Mouse (Mus musculus): ENCODE measurements around the gene Tspo2. TPM values are rescaled to one million over a fixed set of nuclear protein-coding genes. Genes with fewer than 3 reads are reported as not detected.
A peak's percentile ranks its signal among the peaks of the same experiment; 100 is the strongest.

The Tspo2 gene
- polyA plus RNA-seq, 1 experiment from 2014 or later, result 2.6 TPM

DNA sequence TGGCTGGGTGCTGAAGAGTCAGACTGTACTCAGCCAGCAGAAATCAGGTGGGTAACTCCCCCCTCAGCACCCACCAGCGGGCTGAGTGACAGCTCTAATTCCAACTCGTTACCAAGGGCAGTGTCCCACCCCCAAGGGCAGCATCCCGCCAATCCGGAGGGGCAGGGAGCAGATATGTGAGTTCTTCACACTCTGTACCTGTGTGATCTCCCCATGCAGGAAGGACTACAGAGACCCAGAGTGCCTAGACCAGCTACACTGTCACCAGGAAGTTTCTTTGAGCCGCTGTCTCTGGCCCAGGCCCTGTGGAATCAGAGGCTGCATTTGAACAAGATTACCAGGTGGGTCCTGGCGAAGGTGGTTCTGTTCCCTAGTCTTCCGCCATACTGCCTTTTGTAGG, 2.9 kb upstream of the Tspo2 start:
- Histone ChIP-seq H3K9ac (ENCODE audit: low read length) (no peak overlapping the region), H3K27me3 (ENCODE audit: control insufficient read depth, insufficient read depth, low read depth, low read length) (no peaks in the 10 kb centered on the region), H3K36me3 (ENCODE audit: control insufficient read depth, insufficient read depth, low read length) (no peaks in the 10 kb centered on the region), H3K4me3 (ENCODE audit: low read length) (peak overlapping the region; percentile 5), H3K4me2 (ENCODE audit: low read depth, low read length) (peak overlapping the region; percentile 20), H3K27ac (ENCODE audit: low read length) (no peak overlapping the region), H3K4me1 (replicated peaks; ENCODE audit: control insufficient read depth, insufficient read depth, low read length) (no peaks in the 10 kb centered on the region), H3K9me3 (ENCODE audit: control insufficient read depth, low read length) (no peaks in the 10 kb centered on the region)
- 41% methylated on average over 7 of the region's 7 CpGs for WGBS
- ATAC-seq (ENCODE audit: low read depth), result peak; percentile 35

DNA sequence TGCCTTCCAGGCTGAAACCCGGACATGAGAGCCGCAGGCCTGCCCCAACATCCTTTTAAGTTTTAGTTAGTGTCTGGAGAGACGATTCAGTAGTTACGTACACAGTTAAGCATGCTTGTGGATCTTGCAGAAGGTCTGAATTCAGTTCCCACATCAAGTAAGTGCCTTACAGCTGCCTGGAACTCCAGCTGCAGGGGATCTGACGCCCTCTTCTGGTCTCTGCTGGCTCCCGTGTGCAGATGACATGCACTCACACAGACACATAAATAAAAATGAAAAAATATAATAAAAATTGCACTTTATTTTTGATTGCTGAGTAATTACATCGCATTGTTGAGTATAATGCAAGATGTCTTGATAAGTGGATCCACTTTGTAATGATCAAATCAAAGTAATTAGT, 2.2 kb upstream of the Tspo2 start:
- H3K4me3 ChIP-seq (ENCODE audit: low read length), result no peak overlapping the region
- H3K4me2 ChIP-seq (ENCODE audit: low read depth, low read length), result no peak overlapping the region
- no peaks in the 10 kb centered on the region for H3K27me3 ChIP-seq (ENCODE audit: control insufficient read depth, insufficient read depth, low read depth, low read length)
- no peak overlapping the region for H3K27ac ChIP-seq (ENCODE audit: low read length)
- no peak overlapping the region for H3K9ac ChIP-seq (ENCODE audit: low read length)
- no peaks in the 10 kb centered on the region for H3K9me3 ChIP-seq (ENCODE audit: control insufficient read depth, low read length)
- no peaks in the 10 kb centered on the region for H3K36me3 ChIP-seq (ENCODE audit: control insufficient read depth, insufficient read depth, low read length)
- H3K4me1 ChIP-seq (replicated peaks; ENCODE audit: control insufficient read depth, insufficient read depth, low read length), result no peaks in the 10 kb centered on the region
- no peak for ATAC-seq (ENCODE audit: low read depth)
- WGBS, result 69% methylated on average over 7 of the region's 7 CpGs

DNA sequence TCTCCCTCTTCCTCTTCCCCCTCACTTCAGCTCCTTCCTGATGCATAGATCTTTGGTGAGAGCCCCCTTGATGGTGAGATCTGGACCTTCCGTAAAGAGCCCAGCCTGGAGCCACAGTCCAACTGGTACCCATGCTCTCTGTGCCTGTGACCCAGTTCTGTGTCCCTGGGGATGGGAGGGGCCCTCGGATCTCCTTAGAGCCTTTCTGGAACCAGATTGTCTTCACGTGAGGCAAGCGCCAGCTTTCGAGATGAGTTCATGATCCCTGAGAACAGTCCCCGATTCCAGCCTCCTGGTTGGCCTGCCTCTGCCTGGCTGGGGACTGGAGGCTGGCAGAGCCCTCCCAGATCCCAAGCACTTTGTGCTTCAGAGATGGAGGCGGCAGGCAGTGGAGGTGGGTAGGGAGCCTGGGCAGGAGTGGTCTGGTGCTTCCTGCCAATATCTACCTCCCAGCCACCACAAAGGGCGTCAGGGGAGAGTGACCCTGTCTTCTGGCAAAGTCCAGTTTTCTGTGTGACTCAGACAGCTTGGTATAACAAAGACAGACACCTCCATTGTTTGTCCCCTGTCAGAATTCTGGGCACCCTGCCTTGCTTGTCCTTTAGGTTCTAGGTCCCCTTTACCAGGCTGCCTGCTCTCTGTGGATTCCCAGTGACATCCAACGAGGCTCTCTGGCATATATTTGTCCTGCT, 577 bp upstream of the Tspo2 start:
- Histone ChIP-seq H3K27ac (ENCODE audit: low read length) (no peak overlapping the region), H3K36me3 (ENCODE audit: control insufficient read depth, insufficient read depth, low read length) (no peaks in the 10 kb centered on the region), H3K4me3 (ENCODE audit: low read length) (no peak overlapping the region), H3K9me3 (ENCODE audit: control insufficient read depth, low read length) (no peaks in the 10 kb centered on the region), H3K4me2 (ENCODE audit: low read depth, low read length) (no peak overlapping the region), H3K27me3 (ENCODE audit: control insufficient read depth, insufficient read depth, low read depth, low read length) (no peaks in the 10 kb centered on the region), H3K4me1 (replicated peaks; ENCODE audit: control insufficient read depth, insufficient read depth, low read length) (no peaks in the 10 kb centered on the region), H3K9ac (ENCODE audit: low read length) (no peak overlapping the region)
- 54% methylated on average over 9 of the region's 9 CpGs for WGBS
- ATAC-seq (ENCODE audit: low read depth), result no peak

DNA sequence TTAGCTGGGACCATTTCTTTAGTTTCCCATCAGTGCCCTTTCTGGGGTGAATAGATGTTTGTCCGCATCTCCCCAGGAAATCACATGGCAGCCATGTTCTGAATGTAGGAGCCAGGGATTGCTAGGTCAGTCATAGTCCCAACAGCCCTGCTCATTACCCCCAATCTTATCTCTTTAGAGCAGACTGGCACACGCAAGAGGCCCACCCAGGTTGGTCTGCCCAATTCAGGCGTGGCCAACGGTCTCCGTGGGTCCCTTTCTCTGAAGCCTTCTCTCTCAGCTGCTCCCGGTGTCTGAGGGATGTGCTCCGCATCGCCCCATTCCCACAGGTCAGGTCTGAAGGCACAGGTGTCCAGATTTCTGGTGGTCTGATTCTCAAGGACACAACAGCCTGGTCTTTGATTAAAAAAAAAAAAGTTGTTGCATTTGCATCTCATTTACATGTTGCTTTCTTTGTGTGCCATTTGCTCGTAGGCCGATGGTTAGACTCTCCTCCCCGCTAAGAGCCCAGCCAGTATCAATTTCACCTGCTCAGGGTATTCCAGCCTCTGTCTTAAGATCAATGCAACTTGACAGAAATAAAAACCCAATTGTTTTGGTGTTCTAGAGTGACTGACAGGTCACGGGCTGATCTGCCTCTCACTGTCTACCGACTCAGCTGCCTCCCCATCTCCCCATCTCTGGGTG, 513 bp downstream of the Tspo2 start:
- no peak overlapping the region for H3K4me3 ChIP-seq (ENCODE audit: low read length)

DNA sequence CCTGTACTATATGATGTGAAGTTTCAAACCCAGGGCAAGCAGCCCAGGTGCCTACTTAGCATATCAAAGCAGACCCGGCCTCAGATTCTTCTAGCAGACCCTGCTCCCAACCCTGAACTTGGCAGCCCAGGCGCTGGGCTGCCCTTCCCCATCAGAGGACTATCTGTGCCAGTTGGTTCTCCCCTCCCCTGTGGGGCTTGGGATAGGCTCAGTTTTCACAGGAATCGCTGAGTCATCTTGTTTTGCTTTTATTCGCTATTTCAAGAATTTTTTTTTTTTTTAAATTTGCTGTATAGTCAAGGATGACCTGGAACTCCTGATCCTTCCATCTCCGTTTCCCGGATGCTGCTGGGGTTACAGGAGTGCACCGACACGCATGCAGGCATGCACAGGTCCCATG, 3.6 kb downstream of the Tspo2 start:
- no peak for ATAC-seq (ENCODE audit: low read depth)
- no peak overlapping the region for H3K4me3 ChIP-seq (ENCODE audit: low read length)
- no peaks in the 10 kb centered on the region for H3K9me3 ChIP-seq (ENCODE audit: control insufficient read depth, low read length)
- no peaks in the 10 kb centered on the region for H3K4me1 ChIP-seq (replicated peaks; ENCODE audit: control insufficient read depth, insufficient read depth, low read length)
- WGBS, result 64% methylated on average over 8 of the region's 8 CpGs
- no peak overlapping the region for H3K27ac ChIP-seq (ENCODE audit: low read length)
- no peaks in the 10 kb centered on the region for H3K36me3 ChIP-seq (ENCODE audit: control insufficient read depth, insufficient read depth, low read length)
- H3K27me3 ChIP-seq (ENCODE audit: control insufficient read depth, insufficient read depth, low read depth, low read length), result no peaks in the 10 kb centered on the region
- H3K9ac ChIP-seq (ENCODE audit: low read length), result no peak overlapping the region
- no peak overlapping the region for H3K4me2 ChIP-seq (ENCODE audit: low read depth, low read length)

More for the DNA sequence above, 513 bp downstream of the Tspo2 start:
- no peak for ATAC-seq (ENCODE audit: low read depth)
- no peaks in the 10 kb centered on the region for H3K27me3 ChIP-seq (ENCODE audit: control insufficient read depth, insufficient read depth, low read depth, low read length)
- H3K9ac ChIP-seq (ENCODE audit: low read length), result no peak overlapping the region
- H3K4me1 ChIP-seq (replicated peaks; ENCODE audit: control insufficient read depth, insufficient read depth, low read length), result no peaks in the 10 kb centered on the region
- H3K4me2 ChIP-seq (ENCODE audit: low read depth, low read length), result no peak overlapping the region
- no peaks in the 10 kb centered on the region for H3K36me3 ChIP-seq (ENCODE audit: control insufficient read depth, insufficient read depth, low read length)
- H3K27ac ChIP-seq (ENCODE audit: low read length), result no peak overlapping the region
- WGBS, result 82% methylated on average over 13 of the region's 13 CpGs
- no peaks in the 10 kb centered on the region for H3K9me3 ChIP-seq (ENCODE audit: control insufficient read depth, low read length)

DNA sequence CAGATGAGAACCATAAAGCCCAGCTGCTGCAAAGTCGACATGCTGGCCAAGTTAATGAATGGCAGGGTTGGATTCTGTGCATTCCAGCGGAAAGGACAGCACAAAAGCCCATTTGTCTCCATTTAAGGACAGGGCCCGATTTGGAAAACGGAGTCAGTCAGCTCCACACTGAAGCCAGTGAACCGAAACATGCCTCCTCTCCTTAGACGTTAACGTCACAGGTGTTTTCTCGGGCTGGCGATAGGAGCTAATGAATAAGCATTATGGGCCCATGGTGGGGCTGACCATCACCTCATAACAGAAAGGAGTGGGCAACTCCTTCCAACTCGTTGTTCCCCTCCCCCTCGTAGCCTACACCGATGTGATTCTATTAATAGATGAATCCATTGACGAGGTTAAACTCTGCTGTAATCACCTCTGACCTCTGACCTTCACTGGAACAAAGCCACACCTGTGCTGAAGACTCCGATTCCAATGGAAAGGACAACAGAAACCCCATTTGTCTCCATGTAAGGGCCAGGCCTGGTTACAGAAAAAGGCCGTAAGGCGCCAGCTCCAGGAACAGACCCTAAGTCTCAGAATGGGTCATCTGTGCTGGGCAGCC, 7.7 kb downstream of the Tspo2 start:
- 74% methylated on average over 16 of the region's 16 CpGs for WGBS
- Histone ChIP-seq H3K4me3 (ENCODE audit: low read length) (no peak overlapping the region), H3K4me1 (replicated peaks; ENCODE audit: control insufficient read depth, insufficient read depth, low read length) (no peaks in the 10 kb centered on the region), H3K27me3 (ENCODE audit: control insufficient read depth, insufficient read depth, low read depth, low read length) (no peaks in the 10 kb centered on the region), H3K9ac (ENCODE audit: low read length) (no peak overlapping the region), H3K4me2 (ENCODE audit: low read depth, low read length) (no peak overlapping the region), H3K36me3 (ENCODE audit: control insufficient read depth, insufficient read depth, low read length) (no peaks in the 10 kb centered on the region), H3K27ac (ENCODE audit: low read length) (no peak overlapping the region), H3K9me3 (ENCODE audit: control insufficient read depth, low read length) (no peaks in the 10 kb centered on the region)
- ATAC-seq (ENCODE audit: low read depth), result no peak

DNA sequence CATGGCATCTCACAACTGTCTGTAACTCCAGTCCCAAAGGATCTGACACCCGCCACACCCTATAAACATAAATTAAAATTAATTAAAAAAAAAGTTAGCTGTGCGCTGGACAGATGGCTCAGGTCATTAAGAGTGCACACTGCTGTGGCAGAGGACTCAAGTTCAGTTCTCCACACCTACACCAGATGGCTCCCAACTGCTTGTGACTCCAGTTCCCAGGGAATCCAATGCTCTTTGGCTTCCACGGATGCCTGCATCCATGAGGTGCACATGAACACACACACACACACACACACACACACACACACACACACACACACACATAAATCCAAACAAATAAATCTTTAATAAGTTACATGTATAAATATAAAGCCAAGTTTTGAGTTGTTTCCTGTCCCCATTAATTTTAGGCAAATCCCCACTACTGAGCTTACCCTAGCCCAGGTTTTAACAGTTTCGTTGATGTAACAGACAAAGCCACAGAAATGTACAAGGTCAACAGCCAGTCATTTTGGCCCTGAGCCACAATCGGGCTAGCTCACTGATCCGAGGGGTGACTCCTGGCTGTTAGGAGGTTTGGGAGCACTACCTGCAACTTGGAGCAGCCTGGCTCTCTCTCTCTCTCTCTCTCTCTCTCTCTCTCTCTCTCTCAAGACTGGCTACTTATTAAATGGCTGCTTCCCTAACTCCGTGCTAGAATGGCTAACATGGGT, 8.4 kb downstream of the Tspo2 start:
- no peaks in the 10 kb centered on the region for H3K27me3 ChIP-seq (ENCODE audit: control insufficient read depth, insufficient read depth, low read depth, low read length)
- no peak overlapping the region for H3K27ac ChIP-seq (ENCODE audit: low read length)
- H3K4me1 ChIP-seq (replicated peaks; ENCODE audit: control insufficient read depth, insufficient read depth, low read length), result no peaks in the 10 kb centered on the region
- 57% methylated on average over 7 of the region's 7 CpGs for WGBS
- H3K36me3 ChIP-seq (ENCODE audit: control insufficient read depth, insufficient read depth, low read length), result no peaks in the 10 kb centered on the region
- H3K9me3 ChIP-seq (ENCODE audit: control insufficient read depth, low read length), result no peaks in the 10 kb centered on the region
- no peak overlapping the region for H3K9ac ChIP-seq (ENCODE audit: low read length)
- no peak overlapping the region for H3K4me3 ChIP-seq (ENCODE audit: low read length)
- no peak for ATAC-seq (ENCODE audit: low read depth)
- no peak overlapping the region for H3K4me2 ChIP-seq (ENCODE audit: low read depth, low read length)

DNA sequence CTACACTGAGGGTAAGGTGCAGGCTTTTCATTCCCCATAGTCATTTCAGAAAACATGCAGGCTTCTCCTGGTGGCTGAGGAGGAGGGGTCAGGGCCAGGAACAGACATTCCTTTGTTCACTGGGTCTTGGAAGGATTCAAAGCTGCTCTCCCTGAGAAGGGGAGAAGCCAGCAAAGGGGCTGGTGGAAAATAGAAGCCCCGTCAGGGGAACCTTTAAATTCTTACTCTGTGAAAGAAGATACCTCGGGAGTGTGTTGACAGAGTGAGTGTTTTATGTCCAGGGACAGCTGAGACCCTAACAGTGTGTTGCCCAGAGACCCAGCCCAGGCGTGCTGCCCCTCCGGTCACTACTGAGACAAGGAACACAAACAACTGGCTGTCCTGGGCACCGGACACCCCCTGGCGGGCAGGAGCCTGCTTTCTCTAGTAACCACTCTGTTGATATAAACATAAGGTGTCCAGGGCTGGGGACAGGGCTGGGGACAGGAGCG, 13.9 kb downstream of the Tspo2 start:
- peak overlapping the region; percentile 50 for H3K27ac ChIP-seq (ENCODE audit: low read length)
- no peak overlapping the region for H3K9ac ChIP-seq (ENCODE audit: low read length)
- 15% methylated on average over 7 of the region's 7 CpGs for WGBS
- no peaks in the 10 kb centered on the region for H3K36me3 ChIP-seq (ENCODE audit: control insufficient read depth, insufficient read depth, low read length)
- no peaks in the 10 kb centered on the region for H3K9me3 ChIP-seq (ENCODE audit: control insufficient read depth, low read length)
- H3K27me3 ChIP-seq (ENCODE audit: control insufficient read depth, insufficient read depth, low read depth, low read length), result no peaks in the 10 kb centered on the region
- H3K4me1 ChIP-seq (replicated peaks; ENCODE audit: control insufficient read depth, insufficient read depth, low read length), result peaks cover 14% of the 10 kb centered on the region
- H3K4me2 ChIP-seq (ENCODE audit: low read depth, low read length), result no peak overlapping the region
- ATAC-seq (ENCODE audit: low read depth), result peak; percentile 34
- no peak overlapping the region for H3K4me3 ChIP-seq (ENCODE audit: low read length)

DNA sequence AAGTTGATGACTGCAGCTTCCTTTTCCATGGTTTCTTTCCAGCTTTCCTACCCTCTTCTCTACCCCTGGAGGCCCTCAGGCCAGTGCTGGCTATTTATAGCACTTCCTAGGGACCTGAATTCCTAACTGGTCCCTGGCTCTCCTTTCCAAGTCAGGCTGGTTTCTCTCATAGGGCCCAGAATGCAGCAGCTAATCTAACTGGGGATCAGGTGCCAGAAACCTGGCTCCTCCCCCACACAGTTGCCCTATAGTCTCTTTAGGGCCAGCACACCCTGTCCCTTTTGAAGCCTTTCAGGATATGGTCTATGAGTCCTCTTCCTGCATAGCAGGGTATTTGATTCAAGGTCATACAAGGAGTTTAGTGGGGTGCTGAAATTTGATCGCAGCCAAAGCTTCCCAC, 14.8 kb downstream of the Tspo2 start:
- no peaks in the 10 kb centered on the region for H3K9me3 ChIP-seq (ENCODE audit: control insufficient read depth, low read length)
- H3K9ac ChIP-seq (ENCODE audit: low read length), result no peak overlapping the region
- no peak overlapping the region for H3K4me2 ChIP-seq (ENCODE audit: low read depth, low read length)
- peaks cover 17% of the 10 kb centered on the region for H3K4me1 ChIP-seq (replicated peaks; ENCODE audit: control insufficient read depth, insufficient read depth, low read length)
- H3K27ac ChIP-seq (ENCODE audit: low read length), result peak overlapping the region; percentile 50; the same call in 1 of the 2 replicates
- WGBS, result 45% methylated on average over 1 of the region's 1 CpGs
- H3K4me3 ChIP-seq (ENCODE audit: low read length), result no peak overlapping the region
- H3K36me3 ChIP-seq (ENCODE audit: control insufficient read depth, insufficient read depth, low read length), result no peaks in the 10 kb centered on the region
- H3K27me3 ChIP-seq (ENCODE audit: control insufficient read depth, insufficient read depth, low read depth, low read length), result no peaks in the 10 kb centered on the region
- ATAC-seq (ENCODE audit: low read depth), result no peak

Data from lung, embryonic 16.5 days (tissue).